Mouse (Mus musculus): Measurements from ENCODE around the gene Cdc14b.

DNA sequence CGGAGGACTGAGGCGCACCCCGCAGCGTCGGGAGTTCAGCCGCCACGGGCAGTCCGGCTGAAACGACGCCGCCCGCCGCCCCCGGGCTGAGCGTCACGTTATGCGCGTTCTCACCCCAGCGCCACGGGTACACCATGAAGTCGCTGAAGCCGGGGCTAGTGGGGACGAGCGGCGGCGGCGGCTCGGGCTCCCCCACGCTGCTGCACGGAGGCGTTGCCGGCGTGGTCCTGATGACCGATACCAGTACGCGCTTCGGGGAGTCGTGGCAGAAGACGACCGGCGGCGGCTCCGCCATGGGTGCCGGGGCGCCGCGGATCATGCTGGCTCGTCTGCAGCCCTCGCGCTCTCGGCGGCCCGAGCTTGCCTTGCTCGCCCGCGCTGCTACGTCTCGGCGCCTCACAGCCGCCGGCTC is 122.4 kb downstream of the Cdc14b start:
- TF ChIP-seq EP300 (IDR thresholded peaks at IDR 0.05; ENCODE audit: low read depth) (no peak), CTCF (IDR thresholded peaks at IDR 0.05; ENCODE audit: low read depth) (no peak)
